Mouse (Mus musculus) CH12.LX (cell line): ENCODE data around the gene Ablim2. TPM values are rescaled to one million over a fixed set of nuclear protein-coding genes. Genes with fewer than 3 reads are reported as not detected.

Source experiments
- DNase-seq: peaks from one replicate; pipeline ENCODE4 v3.0.0-alpha.2; 2013; ENCODE audit errors: extremely low read depth
- H3K27ac ChIP-seq: 2 replicates; pipeline ENCODE4 v1.5.1; 2012; ENCODE audit warnings: low read depth, mild to moderate bottlenecking, control low read depth, moderate library complexity; ENCODE audit not compliant: insufficient read depth
- H3K27me3 ChIP-seq: replicated peaks from 2 replicates; pipeline ENCODE3; 2012; ENCODE audit warnings: inconsistent platforms
- H3K36me3 ChIP-seq, 2 experiments: replicated peaks in 1 of 2; 2 replicates each; pipeline versions ENCODE3 to v1.6.1; 2012; ENCODE audit warnings: inconsistent platforms in 1 of 2, low read length in 1 of 2, mild to moderate bottlenecking in 1 of 2, mixed read lengths in 1 of 2, moderate library complexity in 1 of 2; ENCODE audit not compliant: control insufficient read depth in 1 of 2, insufficient read depth in 1 of 2
- H3K4me1 ChIP-seq, 2 experiments: 2 replicates each; pipeline ENCODE4 v1.6.1; 2012; ENCODE audit warnings: inconsistent platforms in 1 of 2, moderate library complexity in 1 of 2; ENCODE audit not compliant: insufficient read depth in 2 of 2, control insufficient read depth in 1 of 2
- H3K4me2 ChIP-seq: 2 replicates; pipeline ENCODE4 v1.6.1; 2012; ENCODE audit warnings: low read depth, mild to moderate bottlenecking, control low read depth; ENCODE audit not compliant: poor library complexity, insufficient read depth, severe bottlenecking
- H3K4me3 ChIP-seq, 3 experiments: fragments of 150-350 bp in 1 of 3; sonication (generic) in 1 of 3; replicated peaks in 1 of 3; 2 replicates each; pipeline versions ENCODE3 to v1.5.1; 2011 to 2012; ENCODE audit warnings: low read depth in 2 of 3, low read length in 2 of 3, mild to moderate bottlenecking in 2 of 3, moderate library complexity in 2 of 3, control low read depth in 1 of 3, improper control_type of control experiment in 1 of 3, inconsistent platforms in 1 of 3, mixed read lengths in 1 of 3; ENCODE audit not compliant: poor library complexity in 1 of 3
- H3K79me2 ChIP-seq: replicated peaks from 2 replicates; pipeline ENCODE4 v1.6.1; 2012; ENCODE audit warnings: mild to moderate bottlenecking, moderate library complexity; ENCODE audit not compliant: control insufficient read depth, poor library complexity, insufficient read depth, severe bottlenecking; ENCODE audit errors: extremely low read depth
- H3K9ac ChIP-seq: 2 replicates; pipeline ENCODE4 v1.6.1; 2012; ENCODE audit warnings: low read depth, mild to moderate bottlenecking, control low read depth, moderate library complexity; ENCODE audit not compliant: insufficient read depth
- H3K9me3 ChIP-seq: replicated peaks from 2 replicates; pipeline ENCODE3; 2012; ENCODE audit warnings: low read length, inconsistent platforms, mixed read lengths
- BHLHE40 ChIP-seq: IDR thresholded peaks from 2 replicates; pipeline ENCODE4 v1.6.1; 2011; ENCODE audit warnings: mild to moderate bottlenecking, low read depth, low read length, improper control_type of control experiment
- CTCF ChIP-seq, 2 experiments: IDR thresholded peaks in 1 of 2; conservative IDR thresholded peaks in 1 of 2; 2 replicates each; pipeline ENCODE4 v1.5.1; 2011 to 2012; ENCODE audit warnings: low read depth in 2 of 2, low read length in 2 of 2, improper control_type of control experiment in 1 of 2, inconsistent platforms in 1 of 2, mild to moderate bottlenecking in 1 of 2, moderate library complexity in 1 of 2
- ELF1 ChIP-seq: IDR thresholded peaks from 2 replicates; pipeline ENCODE4 v1.6.1; 2014; ENCODE audit warnings: low read depth, mild to moderate bottlenecking, inconsistent platforms, low read length, improper control_type of control experiment
- GABPA ChIP-seq: IDR thresholded peaks from 2 replicates; pipeline ENCODE4 v1.6.1; 2012; ENCODE audit warnings: low read depth, low read length, improper control_type of control experiment, inconsistent platforms; ENCODE audit not compliant: insufficient replicate concordance
- IRF4 ChIP-seq: IDR thresholded peaks from 2 replicates; pipeline ENCODE4 v1.6.1; 2014; ENCODE audit warnings: low read depth, mild to moderate bottlenecking, inconsistent platforms, low read length, improper control_type of control experiment
- JUN ChIP-seq: IDR thresholded peaks from 2 replicates; pipeline ENCODE4 v1.6.1; 2011; ENCODE audit warnings: low read depth, mild to moderate bottlenecking, low read length, improper control_type of control experiment, moderate library complexity; ENCODE audit not compliant: insufficient read depth
- MAFK ChIP-seq: IDR thresholded peaks from 2 replicates; pipeline ENCODE4 v1.6.1; 2011; ENCODE audit warnings: low read length, improper control_type of control experiment; ENCODE audit not compliant: insufficient replicate concordance
- MAX ChIP-seq: IDR thresholded peaks from 2 replicates; pipeline ENCODE4 v1.6.1; 2011; ENCODE audit warnings: low read length, improper control_type of control experiment
- MAZ ChIP-seq: IDR thresholded peaks from 2 replicates; pipeline ENCODE4 v1.6.1; 2012; ENCODE audit warnings: low read depth, mild to moderate bottlenecking, inconsistent platforms, low read length, improper control_type of control experiment, moderate library complexity
- MXI1 ChIP-seq: IDR thresholded peaks from 2 replicates; pipeline ENCODE4 v1.6.1; 2011; ENCODE audit warnings: mild to moderate bottlenecking, low read depth, low read length, improper control_type of control experiment
- MYC ChIP-seq: IDR thresholded peaks from 2 replicates; pipeline ENCODE4 v1.6.1; 2011; ENCODE audit warnings: low read depth, mild to moderate bottlenecking, improper control_type of control experiment, low read length
- NELFE ChIP-seq: IDR thresholded peaks from 2 replicates; pipeline ENCODE4 v1.6.1; 2011; ENCODE audit warnings: low read depth, low read length, improper control_type of control experiment
- NRF1 ChIP-seq: IDR thresholded peaks from 2 replicates; pipeline ENCODE4 v1.6.1; 2014; ENCODE audit warnings: low read depth, mild to moderate bottlenecking, inconsistent platforms, low read length, improper control_type of control experiment, moderate library complexity
- POLR2A ChIP-seq: IDR thresholded peaks from 2 replicates; pipeline ENCODE4 v1.6.1; 2011; ENCODE audit warnings: low read depth, mild to moderate bottlenecking, improper control_type of control experiment, low read length
- POLR2AphosphoS2 ChIP-seq: IDR thresholded peaks from 2 replicates; pipeline ENCODE4 v1.6.1; 2011; ENCODE audit warnings: low read depth, low read length, improper control_type of control experiment
- RCOR1 ChIP-seq: conservative IDR thresholded peaks from 2 replicates; pipeline ENCODE4 v1.6.1; 2012; ENCODE audit warnings: low read depth, mild to moderate bottlenecking, inconsistent platforms, low read length, improper control_type of control experiment
- SIN3A ChIP-seq: IDR thresholded peaks from 2 replicates; pipeline ENCODE4 v1.6.1; 2012; ENCODE audit warnings: low read length, improper control_type of control experiment, inconsistent platforms
- TCF12 ChIP-seq: IDR thresholded peaks from 2 replicates; pipeline ENCODE4 v1.6.1; 2014; ENCODE audit warnings: low read depth, mild to moderate bottlenecking, inconsistent platforms, low read length, improper control_type of control experiment
- UBTF ChIP-seq: IDR thresholded peaks from 2 replicates; pipeline ENCODE4 v1.6.1; 2012; ENCODE audit warnings: low read depth, mild to moderate bottlenecking, inconsistent platforms, low read length, improper control_type of control experiment, moderate library complexity
- USF1 ChIP-seq: IDR thresholded peaks from 2 replicates; pipeline ENCODE4 v1.6.1; 2014; ENCODE audit warnings: low read depth, mild to moderate bottlenecking, inconsistent platforms, low read length, improper control_type of control experiment
- ZC3H11A ChIP-seq: IDR thresholded peaks from 2 replicates; pipeline ENCODE4 v1.6.1; 2012; ENCODE audit warnings: low read depth, mild to moderate bottlenecking, inconsistent platforms, low read length, improper control_type of control experiment
- ZMIZ1 ChIP-seq: IDR thresholded peaks from 2 replicates; pipeline ENCODE4 v1.6.1; 2012; ENCODE audit warnings: low read depth, mild to moderate bottlenecking, inconsistent platforms, low read length, improper control_type of control experiment
- ZNF384 ChIP-seq: IDR thresholded peaks from 2 replicates; pipeline ENCODE4 v1.6.1; 2012; ENCODE audit warnings: low read depth, low read length, improper control_type of control experiment, inconsistent platforms
- dilution Hi-C: fragments of 300-500 bp; cut with MboI; formaldehyde crosslinking; loops from 2 replicates; pipeline ENCODE4 v1.14.3; 2020; ENCODE audit warnings: low sequenced_read_pairs; ENCODE audit not compliant: extremely low pct_unique_long_range_greater_than_20kb, extremely low pct_ligation_motif_present
- in situ Hi-C: fragments of 300-500 bp; cut with MboI; formaldehyde crosslinking; loops from 3 replicates; pipeline ENCODE4 v1.14.3; 2019; ENCODE audit warnings: low sequenced_read_pairs, low pct_ligation_motif_present, low pct_unique_long_range_greater_than_20kb, mixed read lengths
- polyA plus RNA-seq: library from polyadenylated mRNA; unstranded; fragments of >175 nt; gene quantifications from 2 replicates; pipeline ENCODE4 v1.2.1, GENCODE M21; 2012; ENCODE audit warnings: low read depth; ENCODE audit not compliant: insufficient read length
- total RNA-seq, 2 experiments: library from RNA; depleted of rRNA; stranded (reverse); fragments of 300-350 nt in 1 of 2; fragments of >200 nt in 1 of 2; gene quantifications; 2 replicates each; pipeline ENCODE4 v1.2.3; 2012 to 2014

The Ablim2 gene
- total and polyA plus RNA-seq, 3 experiments: 4.4 to 12.2 (median 11.0) TPM

DNA sequence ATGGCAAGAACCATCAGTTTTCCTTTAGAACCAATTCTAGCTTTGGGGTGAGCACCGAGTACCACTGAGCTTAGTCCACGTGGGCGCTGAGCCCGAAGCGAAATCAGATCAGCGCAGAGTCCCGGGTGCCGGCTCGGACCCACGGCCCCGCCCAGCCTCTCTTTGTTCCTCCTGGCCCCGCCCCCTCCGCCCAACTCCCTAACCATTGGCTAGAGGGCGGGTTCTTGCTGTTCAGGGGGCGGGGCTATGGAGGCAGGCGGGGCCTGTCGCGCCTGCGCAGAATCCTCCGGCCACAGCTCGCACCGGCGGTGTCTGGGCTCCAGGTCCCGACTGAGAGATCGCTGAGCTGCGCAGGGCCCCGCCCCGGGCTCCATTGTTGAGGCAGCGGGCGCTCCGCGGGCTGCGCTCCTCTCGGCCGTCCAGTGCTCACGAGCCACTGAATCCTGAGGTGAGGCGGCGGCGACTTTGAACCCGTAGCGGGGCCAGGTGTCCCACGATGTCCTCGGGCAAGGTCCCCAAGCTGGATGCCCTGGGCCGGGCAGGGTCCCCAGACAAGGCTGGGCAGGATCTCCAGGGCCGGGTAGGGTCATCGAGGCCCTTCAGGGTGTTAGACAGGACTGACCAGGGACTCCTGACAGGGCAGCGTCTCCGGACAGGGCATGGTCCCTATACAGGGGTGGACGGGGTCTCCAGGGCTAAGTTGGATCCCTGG lies 135.6 kb downstream of the Ablim2 start, which contains the start of gene Afap1:
TSS of gene Afap1 (plus strand) at position 227 of the 712 bp plus-strand sequence.
- peak within 1 kb of the TSS; percentile 61 for H3K9ac ChIP-seq
- no peak within 1 kb of the TSS for H3K27ac ChIP-seq
- in situ Hi-C loops: loop anchor here (25.0 kb wide), 1 partner anchor 494 kb away; the partner anchor contains the start of gene Sorcs2
- no peaks in the 10 kb centered on the region for H3K9me3 ChIP-seq
- H3K4me1 ChIP-seq: peaks cover 18 to 26% of the 10 kb centered on the region in 2 experiments
- H3K36me3 ChIP-seq: no peaks in the 10 kb centered on the region
- H3K4me3 ChIP-seq: peak within 1 kb of the TSS; percentile 63 to 82 (median 69)
- no peak for TF ChIP-seq UBTF
- peak; percentile 53; the same call in 1 of the 2 replicates for TF ChIP-seq TCF12
- TF ChIP-seq NELFE: peak; percentile 41; the same call in 1 of the 2 replicates
- TF ChIP-seq ZMIZ1: peak; percentile 64; the same call in 1 of the 2 replicates
- TF ChIP-seq MAZ: peak; percentile 26; the same call in 1 of the 2 replicates
- peak; percentile 38; the same call in 1 of the 2 replicates for TF ChIP-seq ELF1
- TF ChIP-seq MXI1: peak; percentile 95
- TF ChIP-seq MAX: peak; percentile 97
- peak; percentile 76 for TF ChIP-seq POLR2A
- peak; percentile 91 for TF ChIP-seq NRF1
- TF ChIP-seq IRF4: no peak
- TF ChIP-seq MYC: peak; percentile 89
- no peak for TF ChIP-seq JUN
- peak; percentile 64; the same call in 1 of the 2 replicates for TF ChIP-seq SIN3A
- dilution Hi-C loops: no loop called here
- peak; percentile 96 for DNase-seq
- no peaks in the 10 kb centered on the region for H3K79me2 ChIP-seq
- peaks cover 25% of the 10 kb centered on the region for H3K27me3 ChIP-seq
- H3K4me2 ChIP-seq: peak within 1 kb of the TSS; percentile 82

- dilution Hi-C loops (no loop called here), in situ Hi-C loops (loop anchor here (25.0 kb wide), 1 partner anchor 493 kb away; the partner anchor contains the start of gene Sorcs2)
- H3K4me3 ChIP-seq: peak overlapping the region; percentile 63 to 82 (median 69)
- H3K4me1 ChIP-seq: peaks cover 18 to 26% of the 10 kb centered on the region in 2 experiments
- peaks cover 25% of the 10 kb centered on the region for H3K27me3 ChIP-seq
- 0 out of 2 replicates have a peak, but pooled peaks have one; percentile 1 for TF ChIP-seq SIN3A
- TF ChIP-seq BHLHE40: no peak
- TF ChIP-seq CTCF (conservative IDR thresholded peaks at IDR 0.05 in 1 of 2, IDR thresholded peaks at IDR 0.05 in 1 of 2; ENCODE audit: low read depth in 2 of 2, low read length in 2 of 2): 0 out of 4 replicates have a peak, but pooled peaks of 1 of the 2 experiments have one; percentile 3
- TF ChIP-seq RCOR1: no peak
- no peak for TF ChIP-seq IRF4
- TF ChIP-seq ZC3H11A: no peak
- no peak for TF ChIP-seq JUN
- no peak for TF ChIP-seq MXI1
- no peak for TF ChIP-seq GABPA
- TF ChIP-seq MAFK: no peak
- no peak for TF ChIP-seq USF1
- no peak for TF ChIP-seq ELF1
- TF ChIP-seq ZNF384: no peak
- no peak for TF ChIP-seq POLR2AphosphoS2
- TF ChIP-seq UBTF: no peak
- H3K4me2 ChIP-seq: peak overlapping the region; percentile 78
- no peaks in the 10 kb centered on the region for H3K9me3 ChIP-seq
- no peak for DNase-seq
- H3K27ac ChIP-seq: no peak overlapping the region
- H3K36me3 ChIP-seq: no peaks in the 10 kb centered on the region
- no peaks in the 10 kb centered on the region for H3K79me2 ChIP-seq
- peak overlapping the region; percentile 61 for H3K9ac ChIP-seq
Measured at GRCm38 (mm10) chr5:35893805-35894260, 136.2 kb downstream of the Ablim2 start.
